Mouse (Mus musculus): ENCODE results near the gene Tha1. TPM values are rescaled to one million over a fixed set of nuclear protein-coding genes. Genes with fewer than 3 reads are reported as not detected.

Gene Tha1
- polyA plus RNA-seq, 1 experiment = 9.0 TPM

- TF ChIP-seq CTCF (IDR thresholded peaks at IDR 0.05; ENCODE audit: extremely low read depth, insufficient read depth, low read length) (no peak), POLR2A (IDR thresholded peaks at IDR 0.05; ENCODE audit: extremely low read depth, insufficient read depth, low read length) (no peak)
- Histone ChIP-seq H3K4me3 (ENCODE audit: insufficient read depth, low read length) (no peak overlapping the region), H3K4me1 (ENCODE audit: control insufficient read depth, insufficient read depth, low read length) (no peaks in the 10 kb centered on the region), H3K27ac (ENCODE audit: insufficient read depth, low read length) (no peak overlapping the region)
Observed at GRCm38 (mm10) chr11:117829671-117830215, 43.5 kb downstream of the Tha1 start.

GRCm38 (mm10) chr11:117828888-117829604, 44.2 kb downstream of the Tha1 start:
- H3K4me1 ChIP-seq (ENCODE audit: control insufficient read depth, insufficient read depth, low read length) = no peaks in the 10 kb centered on the region
- no peak overlapping the region for H3K4me3 ChIP-seq (ENCODE audit: insufficient read depth, low read length)
- no peak overlapping the region for H3K27ac ChIP-seq (ENCODE audit: insufficient read depth, low read length)
- TF ChIP-seq POLR2A (IDR thresholded peaks at IDR 0.05; ENCODE audit: extremely low read depth, insufficient read depth, low read length) (no peak), CTCF (IDR thresholded peaks at IDR 0.05; ENCODE audit: extremely low read depth, insufficient read depth, low read length) (no peak)

GRCm38 (mm10) chr11:117828149-117828887, 45.0 kb downstream of the Tha1 start:
- no peaks in the 10 kb centered on the region for H3K4me1 ChIP-seq (ENCODE audit: control insufficient read depth, insufficient read depth, low read length)
- no peak overlapping the region for H3K27ac ChIP-seq (ENCODE audit: insufficient read depth, low read length)
- no peak overlapping the region for H3K4me3 ChIP-seq (ENCODE audit: insufficient read depth, low read length)
- TF ChIP-seq CTCF (IDR thresholded peaks at IDR 0.05; ENCODE audit: extremely low read depth, insufficient read depth, low read length) (no peak), POLR2A (IDR thresholded peaks at IDR 0.05; ENCODE audit: extremely low read depth, insufficient read depth, low read length) (no peak)

- no peak overlapping the region for H3K4me3 ChIP-seq (ENCODE audit: insufficient read depth, low read length)
- no peak overlapping the region for H3K27ac ChIP-seq (ENCODE audit: insufficient read depth, low read length)
Observed at GRCm38 (mm10) chr11:117827386-117827785, 45.9 kb downstream of the Tha1 start.

GRCm38 (mm10) chr11:117826916-117827315, 46.4 kb downstream of the Tha1 start:
- Histone ChIP-seq H3K27ac (ENCODE audit: insufficient read depth, low read length) (no peak overlapping the region), H3K4me3 (ENCODE audit: insufficient read depth, low read length) (no peak overlapping the region), H3K4me1 (ENCODE audit: control insufficient read depth, insufficient read depth, low read length) (no peaks in the 10 kb centered on the region)
- no peak for TF ChIP-seq CTCF (IDR thresholded peaks at IDR 0.05; ENCODE audit: extremely low read depth, insufficient read depth, low read length)
- TF ChIP-seq POLR2A (IDR thresholded peaks at IDR 0.05; ENCODE audit: extremely low read depth, insufficient read depth, low read length) = no peak

More at GRCm38 (mm10) chr11:117827386-117827785, 45.9 kb downstream of the Tha1 start:
- TF ChIP-seq POLR2A (IDR thresholded peaks at IDR 0.05; ENCODE audit: extremely low read depth, insufficient read depth, low read length) (no peak), CTCF (IDR thresholded peaks at IDR 0.05; ENCODE audit: extremely low read depth, insufficient read depth, low read length) (no peak)
- H3K4me1 ChIP-seq (ENCODE audit: control insufficient read depth, insufficient read depth, low read length) = no peaks in the 10 kb centered on the region

- TF ChIP-seq POLR2A (IDR thresholded peaks at IDR 0.05; ENCODE audit: extremely low read depth, insufficient read depth, low read length) = no peak
- no peak for TF ChIP-seq CTCF (IDR thresholded peaks at IDR 0.05; ENCODE audit: extremely low read depth, insufficient read depth, low read length)
- Histone ChIP-seq H3K4me1 (ENCODE audit: control insufficient read depth, insufficient read depth, low read length) (no peaks in the 10 kb centered on the region), H3K27ac (ENCODE audit: insufficient read depth, low read length) (no peak overlapping the region), H3K4me3 (ENCODE audit: insufficient read depth, low read length) (no peak overlapping the region)
Observed at GRCm38 (mm10) chr11:117826164-117826563, 47.1 kb downstream of the Tha1 start.

GRCm38 (mm10) chr11:117825333-117826101, 47.8 kb downstream of the Tha1 start, which contains the start of the genes Afmid and Tk1:
Gene Afmid, plus strand, starts transcription at chr11:117825924.
Gene Tk1, minus strand, starts transcription at chr11:117826092.
- no peaks in the 10 kb centered on the region for H3K4me1 ChIP-seq (ENCODE audit: control insufficient read depth, insufficient read depth, low read length)
- H3K4me3 ChIP-seq (ENCODE audit: insufficient read depth, low read length) = no peak within 1 kb of the TSS
- TF ChIP-seq CTCF (IDR thresholded peaks at IDR 0.05; ENCODE audit: extremely low read depth, insufficient read depth, low read length) = no peak
- TF ChIP-seq POLR2A (IDR thresholded peaks at IDR 0.05; ENCODE audit: extremely low read depth, insufficient read depth, low read length) = no peak
- H3K27ac ChIP-seq (ENCODE audit: insufficient read depth, low read length) = no peak within 1 kb of the TSS

- TF ChIP-seq POLR2A (IDR thresholded peaks at IDR 0.05; ENCODE audit: extremely low read depth, insufficient read depth, low read length) = no peak
- peak; percentile 92 for TF ChIP-seq CTCF (IDR thresholded peaks at IDR 0.05; ENCODE audit: extremely low read depth, insufficient read depth, low read length)
- no peaks in the 10 kb centered on the region; the same call in 1 of the 2 replicates for H3K4me1 ChIP-seq (ENCODE audit: control insufficient read depth, insufficient read depth, low read length)
- H3K4me3 ChIP-seq (ENCODE audit: insufficient read depth, low read length) = no peak overlapping the region
- no peak overlapping the region for H3K27ac ChIP-seq (ENCODE audit: insufficient read depth, low read length)
Observed at GRCm38 (mm10) chr11:117824060-117824969, 49.0 kb downstream of the Tha1 start.
